Mouse (Mus musculus): ENCODE data around the gene Dgkh. TPM values are rescaled to one million over a fixed set of nuclear protein-coding genes. Genes with fewer than 3 reads are reported as not detected.

The Dgkh gene
- polyA plus RNA-seq, 1 experiment, result 6.2 TPM

DNA sequence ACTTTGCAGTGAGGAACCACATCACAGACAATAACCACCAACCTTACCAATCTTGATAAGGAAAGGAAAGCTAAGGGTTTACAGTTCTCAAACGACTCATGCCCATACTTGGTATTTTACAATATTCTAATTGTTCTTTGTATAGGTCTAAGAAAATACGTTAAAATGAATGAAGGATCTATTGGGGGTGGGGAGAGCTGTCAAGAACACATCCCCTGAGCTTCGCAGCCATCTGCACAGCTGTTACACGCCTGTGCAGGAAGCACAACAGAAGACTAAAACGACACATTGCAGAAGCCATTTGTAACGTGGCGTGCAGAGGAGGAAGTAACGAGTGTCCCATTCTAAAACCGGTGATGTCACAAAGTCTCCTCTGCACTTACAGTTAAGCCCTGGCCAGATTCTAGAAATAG lies 113.7 kb downstream of the Dgkh start:
- Histone ChIP-seq H3K4me3 (replicated peaks; ENCODE audit: extremely low read depth, low read depth, low read length) (no peak overlapping the region), H3K4me1 (ENCODE audit: control insufficient read depth, insufficient read depth, low read length) (no peaks in the 10 kb centered on the region)
- no peak for DNase-seq
- 64% methylated on average over 9 of the region's 9 CpGs for WGBS
- TF ChIP-seq CTCF (IDR thresholded peaks at IDR 0.05; ENCODE audit: insufficient read depth, low read length) (no peak), POLR2A (IDR thresholded peaks at IDR 0.05; ENCODE audit: borderline replicate concordance, extremely low read depth, low read depth, low read length) (no peak)

- no peak for DNase-seq
- H3K4me3 ChIP-seq (replicated peaks; ENCODE audit: extremely low read depth, low read depth, low read length), result no peak overlapping the region
- WGBS, result 79% methylated on average over 5 of the region's 5 CpGs
- peak; percentile 26; the same call in 1 of the 2 replicates for TF ChIP-seq CTCF (IDR thresholded peaks at IDR 0.05; ENCODE audit: insufficient read depth, low read length)
- TF ChIP-seq POLR2A (IDR thresholded peaks at IDR 0.05; ENCODE audit: borderline replicate concordance, extremely low read depth, low read depth, low read length), result no peak
- no peaks in the 10 kb centered on the region for H3K4me1 ChIP-seq (ENCODE audit: control insufficient read depth, insufficient read depth, low read length)
Observed at GRCm38 (mm10) chr14:78613569-78613968, 119.0 kb downstream of the Dgkh start.

DNA sequence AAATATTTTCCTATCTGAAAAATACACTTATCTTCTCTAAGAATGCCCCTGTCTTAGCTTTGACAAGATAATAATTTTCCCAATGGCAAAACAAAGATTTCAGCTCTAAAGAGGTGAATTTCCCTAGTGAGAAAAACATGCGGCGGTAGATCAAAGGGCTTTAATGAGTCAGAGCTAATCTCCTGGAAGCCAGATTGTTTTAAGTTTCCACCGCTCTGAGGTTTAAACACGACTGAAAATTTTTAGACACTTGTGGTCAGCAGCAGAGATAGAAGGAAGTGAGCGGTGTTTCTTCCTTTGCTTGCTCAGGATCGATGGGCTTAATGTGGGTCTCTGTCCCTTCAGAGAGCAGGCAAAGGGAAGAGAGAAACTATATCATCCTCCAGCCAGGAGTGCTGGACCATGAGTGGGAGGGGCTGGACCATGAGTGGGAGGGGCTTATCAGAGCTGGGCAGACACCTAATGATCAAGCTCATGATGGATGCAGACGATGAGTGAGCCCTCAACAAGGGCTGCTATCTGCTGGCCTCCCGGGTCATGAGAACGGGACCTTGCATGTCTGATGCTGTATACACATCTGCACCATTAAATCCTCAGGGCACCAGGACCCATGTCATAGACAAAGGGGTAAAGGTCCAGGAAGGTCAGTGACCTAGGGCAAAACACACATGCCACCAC lies 120.3 kb downstream of the Dgkh start:
- DNase-seq, result no peak
- no peaks in the 10 kb centered on the region for H3K4me1 ChIP-seq (ENCODE audit: control insufficient read depth, insufficient read depth, low read length)
- WGBS, result 60% methylated on average over 9 of the region's 9 CpGs
- TF ChIP-seq POLR2A (IDR thresholded peaks at IDR 0.05; ENCODE audit: borderline replicate concordance, extremely low read depth, low read depth, low read length) (no peak), CTCF (IDR thresholded peaks at IDR 0.05; ENCODE audit: insufficient read depth, low read length) (no peak)
- no peak overlapping the region for H3K4me3 ChIP-seq (replicated peaks; ENCODE audit: extremely low read depth, low read depth, low read length)

- WGBS, result 83% methylated on average over 6 of the region's 6 CpGs
- DNase-seq, result no peak
- Histone ChIP-seq H3K4me1 (ENCODE audit: control insufficient read depth, insufficient read depth, low read length) (no peaks in the 10 kb centered on the region), H3K4me3 (replicated peaks; ENCODE audit: extremely low read depth, low read depth, low read length) (no peak overlapping the region)
- TF ChIP-seq CTCF (IDR thresholded peaks at IDR 0.05; ENCODE audit: insufficient read depth, low read length) (no peak), POLR2A (IDR thresholded peaks at IDR 0.05; ENCODE audit: borderline replicate concordance, extremely low read depth, low read depth, low read length) (no peak)
Observed at GRCm38 (mm10) chr14:78594916-78595315, 137.7 kb downstream of the Dgkh start.

GRCm38 (mm10) chr14:78592965-78593364 lies 139.6 kb downstream of the Dgkh start:
- 93% methylated on average over 3 of the region's 3 CpGs for WGBS
- H3K4me3 ChIP-seq (replicated peaks; ENCODE audit: extremely low read depth, low read depth, low read length), result no peak overlapping the region
- no peak for TF ChIP-seq CTCF (IDR thresholded peaks at IDR 0.05; ENCODE audit: insufficient read depth, low read length)
- TF ChIP-seq POLR2A (IDR thresholded peaks at IDR 0.05; ENCODE audit: borderline replicate concordance, extremely low read depth, low read depth, low read length), result no peak
- no peaks in the 10 kb centered on the region for H3K4me1 ChIP-seq (ENCODE audit: control insufficient read depth, insufficient read depth, low read length)
- no peak for DNase-seq

DNA sequence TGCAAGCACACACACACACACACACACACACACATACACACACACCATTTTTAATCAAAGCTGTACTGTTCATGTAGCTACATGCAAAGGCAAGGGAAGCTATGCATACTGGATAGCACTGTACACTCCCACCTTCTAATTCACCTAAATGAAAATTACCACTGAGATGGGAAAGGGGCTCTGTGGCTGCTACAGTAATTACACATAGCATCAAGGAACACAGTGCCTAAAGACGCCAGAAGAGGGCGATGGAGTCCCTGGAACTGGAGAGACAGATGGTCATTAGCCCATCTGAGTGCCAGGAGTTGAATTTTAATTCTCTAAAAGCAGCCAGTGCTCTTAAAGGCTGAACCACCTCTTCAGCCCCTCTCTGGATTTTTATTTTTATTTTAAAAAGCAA lies 142.2 kb downstream of the Dgkh start:
- Histone ChIP-seq H3K4me3 (replicated peaks; ENCODE audit: extremely low read depth, low read depth, low read length) (no peak overlapping the region), H3K4me1 (ENCODE audit: control insufficient read depth, insufficient read depth, low read length) (no peaks in the 10 kb centered on the region)
- WGBS, result 13% methylated on average over 2 of the region's 2 CpGs
- peak; percentile 30; the same call in 1 of the 2 replicates for TF ChIP-seq CTCF (IDR thresholded peaks at IDR 0.05; ENCODE audit: insufficient read depth, low read length)
- no peak for TF ChIP-seq POLR2A (IDR thresholded peaks at IDR 0.05; ENCODE audit: borderline replicate concordance, extremely low read depth, low read depth, low read length)
- DNase-seq, result no peak

DNA sequence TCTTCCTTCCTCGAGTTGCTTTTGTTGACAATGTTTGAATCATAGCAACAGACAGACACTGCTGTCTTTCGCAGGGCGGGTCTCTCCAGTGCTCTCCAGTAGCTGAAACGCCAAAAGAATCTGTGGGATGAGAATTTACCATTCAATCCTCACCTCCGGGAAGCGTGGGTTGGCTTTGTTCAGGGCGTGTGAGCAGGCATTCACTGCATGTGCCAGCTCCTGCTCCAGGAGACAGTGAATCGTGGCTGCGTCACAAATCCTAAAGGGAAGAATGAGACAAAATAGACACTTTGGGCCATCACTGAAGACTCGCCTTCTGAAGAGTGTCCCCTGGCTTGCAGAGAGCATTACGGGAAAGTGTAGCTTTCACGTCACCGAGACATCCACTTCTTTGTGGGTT lies 148.4 kb downstream of the Dgkh start:
- H3K4me1 ChIP-seq (ENCODE audit: control insufficient read depth, insufficient read depth, low read length), result no peaks in the 10 kb centered on the region
- WGBS, result 86% methylated on average over 13 of the region's 13 CpGs

GRCm38 (mm10) chr14:78583168-78583567 lies 149.4 kb downstream of the Dgkh start:
- H3K4me1 ChIP-seq (ENCODE audit: control insufficient read depth, insufficient read depth, low read length), result no peaks in the 10 kb centered on the region
- DNase-seq, result no peak
- no peak overlapping the region for H3K4me3 ChIP-seq (replicated peaks; ENCODE audit: extremely low read depth, low read depth, low read length)
- no peak for TF ChIP-seq CTCF (IDR thresholded peaks at IDR 0.05; ENCODE audit: insufficient read depth, low read length)
- no peak for TF ChIP-seq POLR2A (IDR thresholded peaks at IDR 0.05; ENCODE audit: borderline replicate concordance, extremely low read depth, low read depth, low read length)

More for the DNA sequence above, 148.4 kb downstream of the Dgkh start:
- DNase-seq, result no peak
- no peak overlapping the region for H3K4me3 ChIP-seq (replicated peaks; ENCODE audit: extremely low read depth, low read depth, low read length)
- no peak for TF ChIP-seq CTCF (IDR thresholded peaks at IDR 0.05; ENCODE audit: insufficient read depth, low read length)

DNA sequence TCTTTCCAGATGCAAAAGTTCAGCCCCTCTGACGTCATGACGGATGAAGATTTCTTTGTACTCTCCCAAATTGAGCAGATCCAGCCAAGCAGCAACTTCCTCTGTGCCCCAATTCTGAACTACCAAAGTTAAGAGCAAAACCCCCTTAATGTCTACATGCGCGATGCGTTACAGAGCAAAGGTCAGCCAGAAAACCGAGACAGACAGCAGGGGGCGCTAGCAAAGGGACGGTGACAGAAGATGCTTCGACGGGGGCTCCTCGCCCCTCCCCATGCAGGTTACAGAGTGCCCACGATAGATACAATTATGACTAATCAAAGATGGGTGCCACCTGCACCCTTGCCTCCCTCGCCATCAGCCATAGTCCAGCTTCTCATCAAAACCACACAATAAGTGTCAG lies 156.7 kb downstream of the Dgkh start:
- DNase-seq, result no peak
- WGBS, result 81% methylated on average over 13 of the region's 13 CpGs

DNA sequence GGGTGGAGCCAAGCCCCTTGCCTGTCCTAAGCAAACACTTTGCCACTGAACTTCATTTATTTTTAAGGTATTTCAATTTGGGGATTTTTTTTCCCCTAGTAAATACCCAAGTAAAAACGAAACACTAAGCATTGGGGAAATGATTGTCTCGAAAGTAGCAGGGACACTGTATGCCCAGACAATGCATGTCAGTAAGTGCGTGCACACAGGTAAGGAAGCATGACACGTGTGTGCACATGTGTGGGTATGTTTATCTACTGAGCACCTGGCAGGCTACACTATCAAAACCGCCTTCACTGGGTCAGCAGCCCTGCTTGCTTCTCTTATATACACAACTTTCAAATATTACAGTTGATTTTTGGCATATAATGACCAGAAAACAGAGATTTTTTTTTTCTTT lies 164.2 kb downstream of the Dgkh start:
- Histone ChIP-seq H3K4me1 (ENCODE audit: control insufficient read depth, insufficient read depth, low read length) (no peaks in the 10 kb centered on the region), H3K4me3 (replicated peaks; ENCODE audit: extremely low read depth, low read depth, low read length) (no peak overlapping the region)
- 88% methylated on average over 5 of the region's 5 CpGs for WGBS
- no peak for TF ChIP-seq CTCF (IDR thresholded peaks at IDR 0.05; ENCODE audit: insufficient read depth, low read length)
- no peak for TF ChIP-seq POLR2A (IDR thresholded peaks at IDR 0.05; ENCODE audit: borderline replicate concordance, extremely low read depth, low read depth, low read length)
- no peak for DNase-seq

More for the DNA sequence above, 156.7 kb downstream of the Dgkh start:
- H3K4me1 ChIP-seq (ENCODE audit: control insufficient read depth, insufficient read depth, low read length), result no peaks in the 10 kb centered on the region
- no peak overlapping the region for H3K4me3 ChIP-seq (replicated peaks; ENCODE audit: extremely low read depth, low read depth, low read length)
- TF ChIP-seq POLR2A (IDR thresholded peaks at IDR 0.05; ENCODE audit: borderline replicate concordance, extremely low read depth, low read depth, low read length) (no peak), CTCF (IDR thresholded peaks at IDR 0.05; ENCODE audit: insufficient read depth, low read length) (0 out of 2 replicates have a peak, but pooled peaks have one; percentile 20)

Measured in lung, adult 2 months (tissue).